Mouse (Mus musculus) stomach, postnatal 0 days (tissue): ENCODE results near the gene Uchl4.

Experiments
- CTCF ChIP-seq: IDR thresholded peaks from 2 replicates; pipeline ENCODE4 v1.5.1; 2016; ENCODE audit warnings: antibody characterized with exemption, low read depth, mild to moderate bottlenecking, moderate library complexity
- EP300 ChIP-seq: optimal IDR thresholded peaks from 2 replicates; pipeline ENCODE3; 2016; ENCODE audit warnings: antibody characterized with exemption

- no peak for TF ChIP-seq CTCF
- no peak for TF ChIP-seq EP300
Observed at GRCm38 (mm10) chr9:64202866-64203265, 32.1 kb upstream of the Uchl4 start.
